Mouse (Mus musculus) ES-E14 (cell line): ENCODE data around the gene Tacc2. TPM values are rescaled to one million over a fixed set of nuclear protein-coding genes. Genes with fewer than 3 reads are reported as not detected.

Experiments used
- DNase-seq: peaks from one replicate; pipeline ENCODE4 v3.0.0-alpha.2; 2013; ENCODE audit warnings: low read depth, low spot score
- H3K27ac ChIP-seq: 2 replicates; pipeline ENCODE4 v1.5.1; 2012; ENCODE audit warnings: low read depth, mild to moderate bottlenecking, low read length, moderate library complexity, mixed read lengths; ENCODE audit not compliant: poor library complexity, insufficient read depth, severe bottlenecking
- H3K36me3 ChIP-seq: 2 replicates; pipeline ENCODE4 v1.6.1; 2012; ENCODE audit warnings: mild to moderate bottlenecking, low read length, moderate library complexity, mixed read lengths; ENCODE audit not compliant: control insufficient read depth, poor library complexity, insufficient read depth, severe bottlenecking
- H3K4me1 ChIP-seq, 2 experiments: fragments of 150-350 bp in 1 of 2; sonication (generic) in 1 of 2; 2 replicates each; pipeline ENCODE4 v1.6.1; 2012; ENCODE audit warnings: low read length in 2 of 2, mild to moderate bottlenecking in 1 of 2, mixed read lengths in 1 of 2; ENCODE audit not compliant: control insufficient read depth in 2 of 2, insufficient read depth in 2 of 2, poor library complexity in 1 of 2
- H3K4me3 ChIP-seq, 2 experiments: fragments of 150-350 bp in 1 of 2; sonication (generic) in 1 of 2; 2 replicates each; pipeline ENCODE4 v1.5.1; 2012; ENCODE audit warnings: low read length in 2 of 2, low read depth in 1 of 2, mild to moderate bottlenecking in 1 of 2, mixed read lengths in 1 of 2; ENCODE audit not compliant: insufficient read depth in 1 of 2, poor library complexity in 1 of 2, severe bottlenecking in 1 of 2
- H3K9ac ChIP-seq: 2 replicates; pipeline ENCODE4 v1.6.1; 2012; ENCODE audit warnings: low read depth, mild to moderate bottlenecking, low read length, mixed read lengths; ENCODE audit not compliant: poor library complexity, insufficient read depth, severe bottlenecking
- H3K9me3 ChIP-seq: fragments of 150-350 bp; sonication (generic); 2 replicates; pipeline ENCODE4 v1.6.1; 2012; ENCODE audit warnings: low read depth, mild to moderate bottlenecking, low read length; ENCODE audit not compliant: control insufficient read depth, insufficient read depth
- CHD2 ChIP-seq: IDR thresholded peaks from 2 replicates; pipeline ENCODE4 v1.6.1; 2014; ENCODE audit warnings: mild to moderate bottlenecking, low read depth, low read length, inconsistent platforms
- HCFC1 ChIP-seq: IDR thresholded peaks from 2 replicates; pipeline ENCODE4 v1.6.1; 2012; ENCODE audit warnings: low read length, inconsistent platforms, borderline replicate concordance; ENCODE audit not compliant: insufficient read depth
- MAFK ChIP-seq: IDR thresholded peaks from 2 replicates; pipeline ENCODE4 v1.6.1; 2014; ENCODE audit warnings: mild to moderate bottlenecking, low read depth, low read length, inconsistent platforms; ENCODE audit not compliant: insufficient read depth
- ZC3H11A ChIP-seq: IDR thresholded peaks from 2 replicates; pipeline ENCODE4 v1.6.1; 2012; ENCODE audit warnings: low read depth, mild to moderate bottlenecking, inconsistent platforms, low read length, borderline replicate concordance
- ZNF384 ChIP-seq: IDR thresholded peaks from 2 replicates; pipeline ENCODE4 v1.6.1; 2012; ENCODE audit warnings: low read depth, low read length, inconsistent platforms
- in situ Hi-C, 2 experiments: fragments of 600-800 bp; cut with MboI; formaldehyde crosslinking; loops; one replicate each; pipeline ENCODE4 v1.15.1; 2025; ENCODE audit warnings: low sequenced_read_pairs in 2 of 2, inconsistent platforms in 1 of 2; ENCODE audit not compliant: unreplicated experiment in 2 of 2
- total RNA-seq: library from RNA; depleted of rRNA; stranded (reverse); fragments of 300-350 nt; gene quantifications from 2 replicates; pipeline ENCODE4 v1.2.3, GENCODE M21; 2012

Gene Tacc2
- total RNA-seq, 1 experiment: 23.2 TPM

- Histone ChIP-seq H3K9me3 (no peaks in the 10 kb centered on the region), H3K27ac (no peak overlapping the region), H3K36me3 (no peaks in the 10 kb centered on the region; the same call in 1 of the 2 replicates), H3K4me3 (no peak overlapping the region), H3K9ac (no peak overlapping the region), H3K4me1 (peaks cover 16 to 21% of the 10 kb centered on the region in 2 experiments; a peak in 3 of 4 replicates)
- in situ Hi-C loops: no loop called here
- DNase-seq: no peak
- TF ChIP-seq MAFK: no peak
- TF ChIP-seq HCFC1: no peak
- TF ChIP-seq CHD2: no peak
- no peak for TF ChIP-seq ZC3H11A
- no peak for TF ChIP-seq ZNF384
These were observed 132.4 kb downstream of the Tacc2 start for GRCm38 (mm10) chr7:130709372-130710274.

GRCm38 (mm10) chr7:130711851-130712250 is 134.6 kb downstream of the Tacc2 start:
- DNase-seq: no peak
- in situ Hi-C loops: no loop called here
- H3K4me3 ChIP-seq: no peak overlapping the region
- H3K9ac ChIP-seq: no peak overlapping the region
- H3K36me3 ChIP-seq: peaks cover 1% of the 10 kb centered on the region; the same call in 1 of the 2 replicates
- peaks cover 19 to 33% of the 10 kb centered on the region in 2 experiments for H3K4me1 ChIP-seq
- no peak overlapping the region for H3K27ac ChIP-seq
- no peak for TF ChIP-seq ZNF384
- TF ChIP-seq CHD2: no peak
- H3K9me3 ChIP-seq: no peaks in the 10 kb centered on the region

GRCm38 (mm10) chr7:130713319-130713718 is 136.1 kb downstream of the Tacc2 start:
- Histone ChIP-seq H3K36me3 (peaks cover 7% of the 10 kb centered on the region; the same call in 1 of the 2 replicates), H3K4me3 (no peak overlapping the region), H3K27ac (no peak overlapping the region), H3K4me1 (peaks cover 21 to 38% of the 10 kb centered on the region in 2 experiments), H3K9me3 (no peaks in the 10 kb centered on the region), H3K9ac (no peak overlapping the region; the same call in 1 of the 2 replicates)
- in situ Hi-C loops: no loop called here
- no peak for DNase-seq
- TF ChIP-seq HCFC1 (no peak), MAFK (no peak), ZC3H11A (no peak), ZNF384 (no peak), CHD2 (no peak)

- in situ Hi-C loops: no loop called here
- H3K4me1 ChIP-seq: peaks cover 19 to 41% of the 10 kb centered on the region in 2 experiments
These were observed 138.2 kb downstream of the Tacc2 start for GRCm38 (mm10) chr7:130715467-130715866.

GRCm38 (mm10) chr7:130716341-130716740 is 139.1 kb downstream of the Tacc2 start:
- DNase-seq: no peak
- TF ChIP-seq CHD2: no peak
- TF ChIP-seq HCFC1: no peak
- no peak for TF ChIP-seq ZNF384
- no peak for TF ChIP-seq ZC3H11A
- TF ChIP-seq MAFK: peak; percentile 38; the same call in 1 of the 2 replicates
- in situ Hi-C loops: no loop called here
- H3K36me3 ChIP-seq: peaks cover 13% of the 10 kb centered on the region; the same call in 1 of the 2 replicates
- no peak overlapping the region for H3K9ac ChIP-seq
- H3K27ac ChIP-seq: 0 out of 2 replicates have a peak overlapping the region, but pooled peaks have one; percentile 5
- no peaks in the 10 kb centered on the region for H3K9me3 ChIP-seq
- peaks cover 18 to 40% of the 10 kb centered on the region in 2 experiments for H3K4me1 ChIP-seq
- no peak overlapping the region for H3K4me3 ChIP-seq

More at GRCm38 (mm10) chr7:130715467-130715866, 138.2 kb downstream of the Tacc2 start:
- H3K27ac ChIP-seq: no peak overlapping the region
- H3K9ac ChIP-seq: no peak overlapping the region
- DNase-seq: no peak
- H3K9me3 ChIP-seq: no peaks in the 10 kb centered on the region
- H3K4me3 ChIP-seq: no peak overlapping the region
- TF ChIP-seq CHD2 (no peak), HCFC1 (no peak)
- H3K36me3 ChIP-seq: peaks cover 10% of the 10 kb centered on the region; the same call in 1 of the 2 replicates
